Mouse (Mus musculus): ENCODE results near the gene Hist1h2bg.
"Not testable (repeated sequence)": the region's sequence is repeated elsewhere in the genome, so short reads cannot be mapped to it uniquely, and the experiment has no call there.

- not testable (repeated sequence) for TF ChIP-seq CTCF, POLR2A (IDR thresholded peaks at IDR 0.05; ENCODE audit: insufficient read depth, low read depth, low read length)
Observed at GRCm38 (mm10) chr13:23544787-23545120, 26.4 kb upstream of the Hist1h2bg start.

Data from olfactory bulb, adult 2 months (tissue).